Mouse (Mus musculus) kidney, postnatal 25 days (tissue): ENCODE data around the gene Ubqln4.
"Not testable (repeated sequence)": the region's sequence is repeated elsewhere in the genome, so short reads cannot be mapped to it uniquely, and the experiment has no call there.

Source experiments
- DNase-seq, 2 experiments: peaks; one replicate each; pipeline ENCODE4 v3.0.0; 2021; ENCODE audit warnings: mixed read lengths in 2 of 2

Ubqln4 gene

GRCm38 (mm10) chr3:88567892-88568291 is 14.3 kb downstream of the Ubqln4 start:
- DNase-seq: no peak

- DNase-seq: no peak
These were observed 15.1 kb downstream of the Ubqln4 start for GRCm38 (mm10) chr3:88568615-88569014.

DNA sequence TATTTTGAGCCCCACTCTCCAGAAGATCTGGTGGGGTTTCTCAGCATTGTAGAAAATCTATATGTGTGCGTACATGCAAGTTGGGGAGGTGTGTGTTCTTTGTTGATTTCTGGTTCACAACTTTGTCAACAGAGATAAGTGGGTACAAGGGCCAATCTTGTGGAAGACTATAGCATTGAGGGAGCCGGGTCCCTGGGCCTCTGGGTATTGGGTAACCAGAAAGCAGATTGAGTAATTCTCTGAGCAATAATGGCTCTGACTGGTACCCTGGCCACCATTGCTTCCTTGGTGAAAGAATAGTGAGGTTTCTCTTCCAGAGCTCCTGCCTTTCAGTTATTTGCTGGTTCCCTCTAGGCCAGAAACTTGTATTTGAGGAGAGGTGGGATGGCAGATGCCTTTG is 15.5 kb downstream of the Ubqln4 start:
- no peak for DNase-seq

- DNase-seq: no peak
These were observed 16.1 kb downstream of the Ubqln4 start for GRCm38 (mm10) chr3:88569694-88570093.

GRCm38 (mm10) chr3:88570341-88570740 is 16.8 kb downstream of the Ubqln4 start:
- no peak for DNase-seq

DNA sequence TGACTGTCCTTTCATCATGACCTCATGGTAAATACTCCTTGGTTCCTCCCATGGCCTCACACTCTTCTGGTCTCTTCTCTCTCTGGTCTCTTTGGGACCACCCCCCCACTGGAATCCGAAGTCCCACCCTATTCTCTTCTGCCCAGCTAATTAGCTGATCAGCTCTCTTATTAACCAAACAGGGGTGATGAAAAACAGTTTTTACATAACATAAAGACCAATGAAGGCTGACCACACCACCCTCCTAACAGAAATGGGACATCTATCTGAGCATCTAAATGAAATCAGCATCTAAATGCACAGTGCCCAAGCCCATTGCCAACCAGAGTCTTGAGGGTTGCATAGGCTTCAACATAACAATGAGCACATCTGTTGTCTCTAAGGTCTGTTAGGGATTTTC is 18.3 kb downstream of the Ubqln4 start:
- DNase-seq: no peak

DNA sequence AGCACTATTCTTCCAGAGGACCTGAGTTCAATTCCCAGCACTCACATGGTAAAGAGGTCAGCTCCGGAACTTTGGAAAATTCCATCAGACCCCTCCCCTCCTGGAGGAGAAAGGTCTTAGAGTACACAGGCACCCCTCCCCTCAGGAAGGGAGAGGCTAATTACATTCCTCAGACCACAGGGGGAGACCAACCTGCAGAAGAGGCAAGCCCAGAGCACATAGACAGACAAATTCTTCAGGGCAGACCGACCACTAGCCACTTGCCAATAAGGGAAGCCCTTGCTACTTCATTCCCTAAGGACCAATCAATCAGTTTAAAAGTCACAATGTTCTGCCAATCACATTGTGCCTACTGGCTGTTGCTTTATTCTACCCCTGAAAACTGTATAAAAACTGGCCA is 19.3 kb downstream of the Ubqln4 start:
- no peak for DNase-seq

DNA sequence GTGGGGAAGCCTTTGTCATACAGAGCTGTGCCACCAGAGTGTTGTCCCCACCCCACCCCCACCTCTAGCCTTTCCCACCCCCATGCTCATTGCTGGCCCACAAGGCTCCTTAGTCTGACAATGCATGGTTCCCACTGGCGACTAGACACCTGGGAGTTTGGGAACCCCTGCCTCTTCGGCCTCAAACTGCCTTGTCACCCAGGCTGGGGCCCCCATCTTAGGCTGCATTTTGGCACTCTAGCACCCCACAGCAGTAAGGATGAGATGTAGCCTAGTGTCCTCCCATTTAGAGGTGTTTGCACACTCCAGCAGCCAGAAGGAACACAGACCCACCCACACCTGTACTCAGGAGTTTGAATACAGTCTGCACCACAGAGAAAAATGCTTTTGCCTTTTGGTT is 20.3 kb downstream of the Ubqln4 start:
- no peak for DNase-seq

GRCm38 (mm10) chr3:88575540-88575939 is 22.0 kb downstream of the Ubqln4 start, which contains the start of gene Ssr2:
TSS of gene Ssr2 (plus strand) at chr3:88575876.
- no peak for DNase-seq

DNA sequence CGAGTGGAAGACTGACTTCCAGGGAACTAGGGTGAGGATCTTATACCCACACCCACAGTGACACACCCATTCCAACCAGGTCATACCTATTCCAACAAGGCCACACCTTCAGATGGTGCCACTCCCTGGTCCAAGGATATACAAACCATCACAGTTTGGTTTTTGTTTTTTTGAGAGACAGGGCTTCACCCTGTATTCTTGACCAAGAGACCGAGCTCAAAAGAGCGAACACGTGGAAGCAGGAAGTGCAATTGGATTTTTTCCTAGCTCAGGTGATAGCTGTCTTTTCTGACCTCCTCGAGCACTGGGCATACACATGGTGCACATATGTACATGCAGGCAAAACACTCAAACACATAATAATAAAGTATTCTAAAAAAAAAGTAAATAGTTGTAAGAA is 24.3 kb downstream of the Ubqln4 start:
- not testable (repeated sequence) for DNase-seq

- no peak for DNase-seq
These were observed 25.2 kb downstream of the Ubqln4 start for GRCm38 (mm10) chr3:88578498-88579424.

GRCm38 (mm10) chr3:88579454-88580117 is 26.0 kb downstream of the Ubqln4 start:
- peak; percentile 82 to 88 for DNase-seq

GRCm38 (mm10) chr3:88585769-88586168 is 32.2 kb downstream of the Ubqln4 start:
- DNase-seq: no peak

GRCm38 (mm10) chr3:88586640-88587039 is 33.1 kb downstream of the Ubqln4 start:
- no peak for DNase-seq

GRCm38 (mm10) chr3:88590246-88590645 is 36.7 kb downstream of the Ubqln4 start:
- DNase-seq: no peak

DNA sequence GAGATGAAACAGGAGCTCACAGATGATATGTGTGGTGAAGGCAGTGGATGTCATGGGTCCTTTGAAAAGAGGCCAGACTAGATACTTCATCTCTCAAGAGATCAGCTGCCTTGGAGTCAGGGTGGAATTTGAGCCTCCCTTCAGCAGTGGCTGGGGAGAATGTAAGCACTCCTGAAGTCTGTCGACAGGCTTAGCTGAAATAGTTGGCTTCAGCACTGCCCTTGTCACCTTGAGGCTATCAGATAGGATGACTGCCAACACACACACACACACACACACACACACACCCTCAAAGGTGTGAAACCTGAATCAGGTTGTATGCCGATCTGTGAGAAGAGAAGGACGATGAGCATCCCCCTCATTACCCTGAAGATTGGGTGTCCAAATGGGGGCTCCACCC is 37.5 kb downstream of the Ubqln4 start:
- no peak for DNase-seq

- DNase-seq: peak; percentile 73 to 79
These were observed 38.6 kb downstream of the Ubqln4 start for GRCm38 (mm10) chr3:88591950-88592731.

DNA sequence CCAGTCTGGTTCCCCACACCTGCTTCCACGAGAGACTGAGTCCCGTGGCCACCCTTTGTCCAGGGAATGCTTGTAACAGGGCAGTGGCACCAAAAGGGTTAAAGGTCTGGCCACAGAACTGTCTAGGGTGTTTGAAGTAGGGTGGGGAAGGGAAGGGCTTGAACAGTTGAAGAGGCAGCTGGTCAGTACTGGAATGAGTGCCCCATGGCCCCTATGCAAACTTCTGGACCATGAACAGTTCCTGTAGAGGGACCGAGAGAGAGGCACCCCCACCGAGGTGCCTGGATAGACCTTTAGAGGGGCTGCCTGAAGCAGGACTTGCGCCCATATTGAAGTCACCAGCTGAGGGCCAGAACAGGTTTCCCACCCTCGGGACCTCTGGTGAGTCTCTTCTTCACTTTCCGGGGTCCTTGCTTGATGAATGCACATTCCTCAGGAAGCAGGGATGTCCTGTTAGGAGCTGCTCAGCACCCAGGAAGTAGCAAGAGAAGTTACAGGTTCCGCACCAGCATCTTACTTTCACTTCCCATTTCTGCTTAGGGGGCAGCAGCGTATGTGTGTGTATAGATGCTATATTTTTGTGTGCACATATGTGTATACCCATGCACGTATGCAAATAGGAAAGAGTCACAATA is 39.5 kb downstream of the Ubqln4 start:
- peak in 1 of 2 experiments; percentile 44 for DNase-seq

- peak; percentile 45 to 71 for DNase-seq
These were observed 40.5 kb downstream of the Ubqln4 start for GRCm38 (mm10) chr3:88593893-88594580.

- DNase-seq: not testable (repeated sequence)
These were observed 43.0 kb downstream of the Ubqln4 start for GRCm38 (mm10) chr3:88596547-88596946.

GRCm38 (mm10) chr3:88602466-88602865 is 48.9 kb downstream of the Ubqln4 start:
- no peak for DNase-seq

DNA sequence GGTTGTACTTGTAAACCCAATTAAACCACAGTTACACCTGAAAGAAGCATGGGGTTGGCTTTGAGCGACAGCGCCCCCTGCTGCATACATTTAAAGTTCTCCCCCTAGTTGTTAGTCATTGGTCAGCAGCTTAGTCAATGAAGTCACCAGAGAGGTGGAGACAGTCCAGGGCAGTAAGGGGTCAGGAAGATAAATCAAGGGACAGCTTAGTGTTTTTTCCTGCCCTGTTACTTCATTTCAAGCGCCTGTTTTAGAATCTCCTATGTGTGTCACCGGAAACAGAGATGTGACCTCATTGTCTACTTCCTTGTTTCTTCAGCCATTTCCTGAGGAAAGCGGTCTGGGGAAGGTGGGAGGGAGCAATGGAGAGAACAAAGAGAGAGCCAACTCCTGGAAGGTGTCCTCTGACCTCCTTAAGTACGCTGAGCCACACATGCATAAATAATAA is 50.2 kb downstream of the Ubqln4 start:
- DNase-seq: peak; percentile 88 to 92
